Mouse (Mus musculus) limb, embryonic 14.5 days (tissue): ENCODE measurements at regions not wholly inside any gene's neighbourhood (a gene's known extent, or its start where the extent isn't known, plus 50 kb on each side); places are given as distances from the start of the nearest gene placed in this dataset.

Source experiments
- ATAC-seq: fragments of 200-750 bp; cut with Nextera tagmentation; 2 replicates; pipeline ENCODE4 v1.8.0; 2017; ENCODE audit warnings: low read depth, moderate number of reproducible peaks, moderate TSS enrichment; ENCODE audit not compliant: low FRiP score
- DNase-seq: peaks from one replicate; pipeline ENCODE4 v3.0.0-alpha.2; 2015; ENCODE audit warnings: low spot score
- H3K27ac ChIP-seq: fragments of 300-500 bp; sonication (generic); replicated peaks from 2 replicates; pipeline ENCODE4 v1.5.1; 2014; ENCODE audit warnings: low read depth, mild to moderate bottlenecking, low read length, moderate library complexity, mixed read lengths
- H3K27me3 ChIP-seq: fragments of 300-500 bp; sonication (generic); 2 replicates; pipeline ENCODE4 v1.6.1; 2014; ENCODE audit warnings: low read length, mixed read lengths; ENCODE audit not compliant: control insufficient read depth, insufficient read depth
- H3K36me3 ChIP-seq: fragments of 300-500 bp; sonication (generic); 2 replicates; pipeline ENCODE4 v1.6.1; 2014; ENCODE audit warnings: mild to moderate bottlenecking, low read length, moderate library complexity, mixed read lengths; ENCODE audit not compliant: control insufficient read depth, insufficient read depth
- H3K4me1 ChIP-seq: fragments of 300-500 bp; sonication (generic); 2 replicates; pipeline ENCODE4 v1.6.1; 2014; ENCODE audit warnings: antibody characterized with exemption, low read length, mixed read lengths; ENCODE audit not compliant: control insufficient read depth, insufficient read depth
- H3K4me2 ChIP-seq: fragments of 300-500 bp; sonication (generic); replicated peaks from 2 replicates; pipeline ENCODE4 v1.6.1; 2014; ENCODE audit warnings: low read depth, mild to moderate bottlenecking, low read length, moderate library complexity; ENCODE audit not compliant: severe bottlenecking
- H3K4me3 ChIP-seq: fragments of 300-500 bp; sonication (generic); replicated peaks from 2 replicates; pipeline ENCODE4 v1.5.1; 2014; ENCODE audit warnings: low read length
- H3K9ac ChIP-seq: fragments of 300-500 bp; sonication (generic); 2 replicates; pipeline ENCODE4 v1.6.1; 2014; ENCODE audit warnings: mild to moderate bottlenecking, low read depth, low read length, moderate library complexity; ENCODE audit not compliant: severe bottlenecking
- H3K9me3 ChIP-seq: fragments of 300-500 bp; sonication (generic); 2 replicates; pipeline ENCODE4 v1.6.1; 2016; ENCODE audit warnings: low read length; ENCODE audit not compliant: control insufficient read depth
- POLR2A ChIP-seq: fragments of 200-500 bp; IDR thresholded peaks from 2 replicates; pipeline ENCODE4 v1.8.0; 2012; ENCODE audit warnings: inconsistent platforms, mild to moderate bottlenecking, moderate library complexity, borderline replicate concordance; ENCODE audit not compliant: insufficient read depth, insufficient read length; ENCODE audit errors: extremely low read depth
- WGBS: fragments of 180-500 bp; shearing (Covaris S2); extraction: QIAGEN DNeasy Blood & Tissue Kit; methylation state at CpG from one replicate; pipeline ENCODE4 v1.1.7; 2014; 5-methylcytosine and 5-hydroxymethylcytosine counted together

DNA sequence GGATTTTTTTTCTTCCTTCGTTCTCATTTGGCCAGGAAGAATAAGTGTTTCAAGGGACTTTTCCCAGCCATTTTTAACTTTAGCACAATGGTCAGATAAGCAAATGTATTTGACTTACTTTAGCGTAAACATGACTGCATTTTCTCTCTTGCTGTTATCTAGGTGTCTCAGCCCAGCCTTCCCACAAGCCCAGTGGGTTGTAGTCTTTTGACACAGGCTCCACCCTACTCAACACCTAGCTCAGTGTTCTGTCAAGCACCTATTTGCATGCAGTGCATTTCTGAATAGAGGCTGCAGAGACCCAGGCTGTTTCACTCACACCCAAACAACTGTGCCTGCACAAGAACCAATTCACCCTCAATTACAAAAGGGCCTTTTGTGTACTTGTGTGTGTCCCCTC is 278.6 kb downstream of the Satb1 start:
- Histone ChIP-seq H3K36me3 (no peaks in the 10 kb centered on the region), H3K4me2 (no peak overlapping the region), H3K27me3 (no peaks in the 10 kb centered on the region), H3K9me3 (no peaks in the 10 kb centered on the region), H3K4me1 (no peaks in the 10 kb centered on the region), H3K4me3 (no peak overlapping the region), H3K9ac (no peak overlapping the region), H3K27ac (no peak overlapping the region)
- WGBS = 92% methylated on average over 2 of the region's 2 CpGs
- TF ChIP-seq POLR2A = no peak
- ATAC-seq (no peak), DNase-seq (no peak)

DNA sequence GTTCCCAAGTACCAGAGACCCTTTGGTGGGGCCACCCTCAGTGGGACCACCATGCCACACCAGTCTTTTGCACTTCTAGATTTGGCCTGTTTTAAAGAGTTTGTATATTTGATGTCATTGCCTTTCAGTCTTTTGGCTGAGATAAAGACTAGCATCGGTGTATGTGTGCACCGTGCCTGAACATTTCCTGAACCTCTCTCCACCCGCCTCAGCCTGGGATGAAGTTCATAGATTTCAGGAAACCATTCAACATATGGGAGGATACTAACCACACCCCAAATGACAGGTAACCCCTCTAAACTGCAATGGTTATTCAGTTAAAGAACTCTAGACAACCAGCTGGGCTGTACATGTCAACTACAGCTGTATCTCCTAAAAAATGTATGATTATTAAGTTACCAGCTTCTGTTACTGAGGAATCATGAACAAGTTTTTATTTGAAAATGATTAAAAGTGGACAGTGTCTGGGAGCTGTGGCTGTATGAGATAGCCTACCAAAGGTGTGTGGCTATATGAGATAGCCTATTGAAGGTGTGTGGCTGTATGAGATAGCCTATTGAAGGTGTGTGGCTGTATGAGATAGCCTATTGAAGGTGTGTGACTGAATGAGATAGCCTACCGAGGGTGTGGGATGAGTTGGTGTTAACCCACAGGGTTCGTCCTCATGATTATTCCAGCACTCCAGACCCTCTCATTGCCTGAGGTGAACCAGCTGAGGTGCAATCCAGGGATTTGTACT is 280.6 kb downstream of the Satb1 start:
- Histone ChIP-seq H3K27me3 (no peaks in the 10 kb centered on the region), H3K4me2 (no peak overlapping the region), H3K4me3 (no peak overlapping the region), H3K36me3 (no peaks in the 10 kb centered on the region), H3K4me1 (no peaks in the 10 kb centered on the region), H3K9me3 (no peaks in the 10 kb centered on the region), H3K27ac (no peak overlapping the region), H3K9ac (no peak overlapping the region)
- no peak for TF ChIP-seq POLR2A
- no peak for ATAC-seq
- 89% methylated on average over 5 of the region's 5 CpGs for WGBS
- DNase-seq = no peak

DNA sequence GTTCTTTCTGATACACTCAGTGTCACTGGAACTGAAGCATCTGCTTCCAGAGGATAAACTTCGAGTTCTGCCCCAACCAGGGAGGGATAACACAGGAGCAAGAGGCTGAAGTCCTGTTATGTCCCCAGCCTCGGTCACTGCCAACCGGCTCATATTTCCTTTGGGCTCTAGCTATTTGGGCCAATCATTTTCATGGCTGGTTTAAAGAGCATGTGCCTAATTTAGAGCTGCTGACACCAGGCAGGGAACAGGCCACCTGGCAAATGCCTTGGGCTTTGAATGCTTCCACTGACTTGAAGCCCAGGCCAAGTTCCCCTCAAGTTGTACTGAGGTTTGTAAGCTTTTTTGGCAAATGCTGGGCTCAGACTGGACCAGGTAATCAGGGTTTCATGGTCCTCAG is 286.1 kb downstream of the Satb1 start:
- no peak overlapping the region for H3K4me2 ChIP-seq
- no peak overlapping the region for H3K27ac ChIP-seq
- WGBS = 6% methylated on average over 3 of the region's 3 CpGs
- H3K36me3 ChIP-seq = no peaks in the 10 kb centered on the region
- DNase-seq (peak; percentile 21), ATAC-seq (no peak)
- peaks cover 7% of the 10 kb centered on the region for H3K4me1 ChIP-seq
- no peaks in the 10 kb centered on the region for H3K27me3 ChIP-seq
- H3K9me3 ChIP-seq = no peaks in the 10 kb centered on the region
- no peak for TF ChIP-seq POLR2A
- no peak overlapping the region for H3K9ac ChIP-seq
- H3K4me3 ChIP-seq = no peak overlapping the region

DNA sequence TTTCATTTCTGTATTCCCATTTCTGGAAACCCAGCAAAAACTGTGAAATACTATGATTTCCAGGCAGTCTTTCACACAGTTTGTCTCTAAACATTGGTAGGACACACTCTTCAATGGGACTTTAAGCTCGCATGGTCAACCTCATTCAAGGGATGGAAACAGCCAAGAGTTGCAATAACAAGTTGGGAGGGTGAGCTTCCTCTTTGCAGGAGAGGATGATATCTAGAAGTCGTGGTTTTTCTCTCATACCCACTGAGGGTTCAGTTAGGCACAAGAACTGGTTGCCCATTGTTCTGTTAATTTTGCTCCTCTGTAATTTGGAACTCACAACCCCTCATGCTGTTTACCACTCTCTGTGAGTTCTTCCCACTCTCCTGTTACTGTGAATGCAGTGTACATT is 290.5 kb downstream of the Satb1 start:
- no peak for TF ChIP-seq POLR2A
- Histone ChIP-seq H3K36me3 (no peaks in the 10 kb centered on the region), H3K4me2 (no peak overlapping the region), H3K9me3 (no peaks in the 10 kb centered on the region), H3K4me3 (no peak overlapping the region), H3K4me1 (peaks cover 7% of the 10 kb centered on the region), H3K27me3 (no peaks in the 10 kb centered on the region), H3K27ac (no peak overlapping the region), H3K9ac (no peak overlapping the region)
- ATAC-seq (no peak), DNase-seq (no peak)
- 72% methylated on average over 2 of the region's 2 CpGs for WGBS

DNA sequence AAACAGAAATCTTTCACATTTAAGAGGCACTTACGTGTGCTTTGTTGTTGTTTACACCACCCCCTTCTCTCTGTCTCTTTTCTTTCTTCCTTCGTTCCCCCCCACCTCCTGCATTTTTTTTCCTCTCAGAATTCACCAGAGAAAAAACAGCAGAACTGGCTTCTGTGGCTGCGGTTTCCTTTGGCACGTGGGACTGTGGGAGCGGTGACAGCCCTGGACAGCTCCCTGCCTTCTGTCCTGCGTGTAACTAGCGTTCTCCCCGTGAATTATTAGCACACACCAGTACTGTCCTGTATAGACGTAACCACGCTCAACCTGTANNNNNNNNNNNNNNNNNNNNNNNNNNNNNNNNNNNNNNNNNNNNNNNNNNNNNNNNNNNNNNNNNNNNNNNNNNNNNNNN is 298.4 kb downstream of the Satb1 start:
- no peaks in the 10 kb centered on the region for H3K9me3 ChIP-seq
- H3K27me3 ChIP-seq = no peaks in the 10 kb centered on the region
- TF ChIP-seq POLR2A = no peak
- H3K27ac ChIP-seq = no peak overlapping the region
- peaks cover 3% of the 10 kb centered on the region; the same call in 1 of the 2 replicates for H3K4me1 ChIP-seq
- H3K4me3 ChIP-seq = peak overlapping the region; percentile 3; the same call in 1 of the 2 replicates
- no peak overlapping the region for H3K9ac ChIP-seq
- 12% methylated on average over 10 of the region's 10 CpGs for WGBS
- ATAC-seq (0 out of 2 replicates have a peak, but pooled peaks have one; percentile 44), DNase-seq (no peak)
- no peaks in the 10 kb centered on the region for H3K36me3 ChIP-seq
- H3K4me2 ChIP-seq = peak overlapping the region; percentile 29
